In genomic region chr11:5057064-5057463, GRCm38 (mm10) we compare ENCODE assay signal across 19 mouse cellular contexts. TPM values are rescaled to one million over a fixed set of nuclear protein-coding genes. Genes with fewer than 3 reads are reported as not detected.
DNase-seq lines count a peak whose midpoint lies in the region; ATAC-seq and TF ChIP-seq lines count a peak whose summit lies in the region.
"Had no signal": no experiment of that assay in that cellular context is flagged by ENCODE, and none has a peak within 500 bp of the region (broad histone marks: within the 10 kb centered on the region; RNA-seq: fewer than 3 reads in every experiment).

No protein-coding gene starts in this region.

- peak overlapping the region; percentile 88; the same call in 1 of the 2 replicates for H3K4me2 ChIP-seq in hindbrain, postnatal 0 days (ENCODE audit: low read depth, low read length)
- no peak overlapping the region for H3K4me2 ChIP-seq in hindbrain, embryonic 12.5 days (replicated peaks)
- peak overlapping the region; percentile 92 for H3K4me2 ChIP-seq in CH12.LX (ENCODE audit: insufficient read depth, low read depth, poor library complexity, severe bottlenecking)

- peaks cover 18% of the 10 kb centered on the region for H3K27me3 ChIP-seq in hindbrain, postnatal 0 days (ENCODE audit: insufficient read depth, low read length)
- H3K27me3 ChIP-seq in hindbrain, embryonic 12.5 days = peaks cover 74% of the 10 kb centered on the region
- peaks cover 9% of the 10 kb centered on the region for H3K27me3 ChIP-seq in CH12.LX (replicated peaks)
- H3K27me3 ChIP-seq: Patski had no signal

- intact Hi-C loops in left cerebral cortex, adult 2 months (cut with DNase I) = no loop called here
- intact Hi-C loops in left cerebral cortex, postnatal 4 days (cut with DNase I) = no loop called here

- ATAC-seq in hindbrain, postnatal 0 days = no peak
- ATAC-seq in hindbrain, embryonic 12.5 days (ENCODE audit: low FRiP score) = no peak
- ATAC-seq: intestine, embryonic 15.5 days had no signal

- no peaks in the 10 kb centered on the region for H3K79me2 ChIP-seq in CH12.LX (replicated peaks; ENCODE audit: control insufficient read depth, extremely low read depth, insufficient read depth, poor library complexity, severe bottlenecking)

- no peaks in the 10 kb centered on the region for H3K9me3 ChIP-seq in hindbrain, postnatal 0 days (ENCODE audit: low read length)
- H3K9me3 ChIP-seq in hindbrain, embryonic 12.5 days (replicated peaks) = no peaks in the 10 kb centered on the region
- H3K9me3 ChIP-seq in CH12.LX (replicated peaks; ENCODE audit: low read length) = no peaks in the 10 kb centered on the region
- H3K9me3 ChIP-seq: hindbrain, embryonic 15.5 days; intestine, embryonic 15.5 days; liver, embryonic 15.5 days had no signal

- TF ChIP-seq RAD21 in CH12.LX (IDR thresholded peaks at IDR 0.05; ENCODE audit: low read depth, low read length) = no peak

- WGBS in hindbrain, postnatal 0 days = 46% methylated on average over 8 of the region's 8 CpGs
- 50% methylated on average over 8 of the region's 8 CpGs for WGBS in hindbrain, embryonic 12.5 days

- 0 out of 2 replicates have a peak, but pooled peaks cover 4% of the 10 kb centered on the region for H3K36me3 ChIP-seq in hindbrain, postnatal 0 days (ENCODE audit: insufficient read depth, low read length)
- H3K36me3 ChIP-seq in hindbrain, embryonic 12.5 days = no peaks in the 10 kb centered on the region
- H3K36me3 ChIP-seq in CH12.LX (replicated peaks in 1 of 2; ENCODE audit: control insufficient read depth in 1 of 2, insufficient read depth in 1 of 2, low read length in 1 of 2) = peaks cover 0 to 13% of the 10 kb centered on the region in 2 experiments
- H3K36me3 ChIP-seq: hindbrain, embryonic 15.5 days; intestine, embryonic 15.5 days; liver, embryonic 15.5 days had no signal

- no peak for DNase-seq in hindbrain, postnatal 0 days (ENCODE audit: low spot score)
- DNase-seq in left cerebral cortex, adult 2 months (ENCODE audit: extremely low spot score in 1 of 2, low spot score in 2 of 2) = no peak
- DNase-seq in left cerebral cortex, postnatal 4 days = no peak
- peak; percentile 16 to 24 for DNase-seq in B cell, adult 2 months
- no peak for DNase-seq in CH12.LX (ENCODE audit: extremely low read depth)
- no peak for DNase-seq in embryo, embryonic 10.5 days (ENCODE audit: low spot score)
- DNase-seq in gastrocnemius, adult 8-10 months (ENCODE audit: low spot score in 2 of 2) = no peak
- DNase-seq: cerebellum, adult 8-10 months; cerebellum, postnatal 36 days; lung, embryonic 14.5 days had no signal

- H3K27ac ChIP-seq in hindbrain, postnatal 0 days = no peak overlapping the region
- no peak overlapping the region for H3K27ac ChIP-seq in hindbrain, embryonic 12.5 days
- peak overlapping the region; percentile 95 for H3K27ac ChIP-seq in left cerebral cortex, adult 2 months
- peak overlapping the region; percentile 71 for H3K27ac ChIP-seq in CH12.LX (ENCODE audit: insufficient read depth, low read depth)
- H3K27ac ChIP-seq: hindbrain, embryonic 15.5 days; intestine, embryonic 15.5 days; liver, embryonic 15.5 days had no signal

- dilution Hi-C loops in CH12.LX (cut with MboI; ENCODE audit: extremely low pct_ligation_motif_present, extremely low pct_unique_long_range_greater_than_20kb, low sequenced_read_pairs) = no loop called here

- peaks cover 11% of the 10 kb centered on the region for H3K4me1 ChIP-seq in hindbrain, postnatal 0 days (ENCODE audit: insufficient read depth, low read length)
- peaks cover 49% of the 10 kb centered on the region for H3K4me1 ChIP-seq in hindbrain, embryonic 12.5 days
- peaks cover 33 to 74% of the 10 kb centered on the region in 2 experiments for H3K4me1 ChIP-seq in CH12.LX (ENCODE audit: control insufficient read depth in 1 of 2, insufficient read depth in 2 of 2)

- H3K9ac ChIP-seq in hindbrain, postnatal 0 days (replicated peaks; ENCODE audit: low read length) = no peak overlapping the region
- no peak overlapping the region for H3K9ac ChIP-seq in hindbrain, embryonic 12.5 days
- H3K9ac ChIP-seq in CH12.LX (ENCODE audit: insufficient read depth, low read depth) = peak overlapping the region; percentile 42; the same call in 1 of the 2 replicates
- H3K9ac ChIP-seq: liver, embryonic 15.5 days had no signal

- no peak for TF ChIP-seq CTCF in hindbrain, postnatal 0 days (IDR thresholded peaks at IDR 0.05; ENCODE audit: low read depth)
- TF ChIP-seq CTCF in left cerebral cortex, adult 2 months (IDR thresholded peaks at IDR 0.05) = no peak
- TF ChIP-seq CTCF in CH12.LX (conservative IDR thresholded peaks at IDR 0.05 in 1 of 2, IDR thresholded peaks at IDR 0.05 in 1 of 2; ENCODE audit: low read depth in 2 of 2, low read length in 2 of 2) = no peak

- in situ Hi-C loops in CH12.LX (cut with MboI; ENCODE audit: low pct_ligation_motif_present, low pct_unique_long_range_greater_than_20kb, low sequenced_read_pairs) = no loop called here

- TF ChIP-seq EP300 in CH12.LX (IDR thresholded peaks at IDR 0.05; ENCODE audit: low read length) = no peak

- no peak for TF ChIP-seq POLR2A in CH12.LX (IDR thresholded peaks at IDR 0.05; ENCODE audit: low read depth, low read length)

- H3K4me3 ChIP-seq in hindbrain, postnatal 0 days (ENCODE audit: low read length) = no peak overlapping the region
- no peak overlapping the region for H3K4me3 ChIP-seq in hindbrain, embryonic 12.5 days
- H3K4me3 ChIP-seq in left cerebral cortex, adult 2 months = peak overlapping the region; percentile 72
- H3K4me3 ChIP-seq in CH12.LX (replicated peaks in 1 of 3; ENCODE audit: low read depth in 2 of 3, low read length in 2 of 3, poor library complexity in 1 of 3) = peak overlapping the region in 2 of 3 experiments; percentile 57 to 71
- H3K4me3 ChIP-seq: erythroblast, embryonic 14.5 days had no signal

TF ChIP-seq in CH12.LX, 34 proteins besides CTCF, POLR2A, EP300 and RAD21:
- no peak for TF ChIP-seq TCF12 (IDR thresholded peaks at IDR 0.05; ENCODE audit: low read depth, low read length)
- no peak for TF ChIP-seq ELF1 (IDR thresholded peaks at IDR 0.05; ENCODE audit: low read depth, low read length)
- no peak for TF ChIP-seq MAZ (IDR thresholded peaks at IDR 0.05; ENCODE audit: low read depth, low read length)
- TF ChIP-seq RCOR1 (conservative IDR thresholded peaks at IDR 0.05; ENCODE audit: low read depth, low read length) = no peak
- no peak for TF ChIP-seq USF2 (conservative IDR thresholded peaks at IDR 0.05; ENCODE audit: low read depth, low read length)
- TF ChIP-seq KAT2A (IDR thresholded peaks at IDR 0.05; ENCODE audit: insufficient replicate concordance, low read length) = no peak
- no peak for TF ChIP-seq MAFK (IDR thresholded peaks at IDR 0.05; ENCODE audit: insufficient replicate concordance, low read length)
- no peak for TF ChIP-seq HCFC1 (IDR thresholded peaks at IDR 0.05; ENCODE audit: low read depth, low read length)
- TF ChIP-seq ETS1 (conservative IDR thresholded peaks at IDR 0.05; ENCODE audit: low read depth, low read length) = no peak
- no peak for TF ChIP-seq MXI1 (IDR thresholded peaks at IDR 0.05; ENCODE audit: low read depth, low read length)
- no peak for TF ChIP-seq ZKSCAN1 (IDR thresholded peaks at IDR 0.05; ENCODE audit: borderline replicate concordance, low read depth, low read length)

RNA-seq across cellular contexts. Expression of gene Rasl10a, which starts 0.9 kb away (rescaled TPM):
- total RNA-seq in hindbrain, postnatal 0 days (2014; rRNA removed) = 4.7 and 4.8 TPM in 2 replicates
- polyA plus RNA-seq in hindbrain, postnatal 0 days (2015; fragmentation: Nextera tagmentation; extraction: Ambion mirVana) = 4.5 and 4.7 TPM in 2 replicates
- 0.96 and 1.6 TPM in 2 replicates for polyA plus RNA-seq in hindbrain, embryonic 12.5 days (2016; fragmentation: Nextera tagmentation; extraction: Ambion mirVana)
- total RNA-seq in left cerebral cortex, adult 2 months (2021) = 10 to 100 TPM; 71.6 to 84.3 TPM
- total RNA-seq in left cerebral cortex, postnatal 4 days (2021) = 10 to 100 TPM; 20.0 to 20.1 TPM
- total RNA-seq in CH12.LX (2012; rRNA removed) = 6.5 and 9.1 TPM in 2 replicates
- 2.1 and 3.0 TPM in 2 replicates for total RNA-seq in CH12.LX (2014; rRNA removed)
- polyA plus RNA-seq in CH12.LX (2012; ENCODE audit: insufficient read length, low read depth) = 6.3 and 7.5 TPM in 2 replicates
- total RNA-seq in gastrocnemius, adult 8-10 months (2022) = not detected
- total RNA-seq: granulocyte monocyte progenitor cell, adult 5-6 weeks; hematopoietic stem cell, adult 5-6 weeks; liver, adult 2 months had no signal
- polyA plus RNA-seq: erythroblast, embryonic 14.5 days had no signal

RNA-seq across cellular contexts. Expression of gene Gas2l1, which starts 8.1 kb away (rescaled TPM):
- 38.1 and 40.2 TPM in 2 replicates for total RNA-seq in hindbrain, postnatal 0 days (2014; rRNA removed)
- polyA plus RNA-seq in hindbrain, postnatal 0 days (2015; fragmentation: Nextera tagmentation; extraction: Ambion mirVana) = 16.3 and 17.3 TPM in 2 replicates
- polyA plus RNA-seq in hindbrain, embryonic 12.5 days (2016; fragmentation: Nextera tagmentation; extraction: Ambion mirVana) = 39.4 and 41.0 TPM in 2 replicates
- total RNA-seq in left cerebral cortex, adult 2 months (2021) = 10 to 100 TPM; 92.1 to 95.3 TPM
- total RNA-seq in left cerebral cortex, postnatal 4 days (2021) = 10 to 100 TPM; 37.8 to 42.0 TPM
- total RNA-seq in CH12.LX (2012; rRNA removed) = 8.8 and 10.0 TPM in 2 replicates
- 2.6 and 3.3 TPM in 2 replicates for total RNA-seq in CH12.LX (2014; rRNA removed)
- 10.2 and 12.5 TPM in 2 replicates for polyA plus RNA-seq in CH12.LX (2012; ENCODE audit: insufficient read length, low read depth)
- 1 to 10 TPM; 2.4 to 3.8 (median 3.1) TPM for total RNA-seq in gastrocnemius, adult 8-10 months (2022)

RNA-seq across cellular contexts. Expression of gene Rhbdd3, which starts 41.7 kb away (rescaled TPM):
- 48.8 and 54.5 TPM in 2 replicates for total RNA-seq in hindbrain, postnatal 0 days (2014; rRNA removed)
- 39.1 and 42.2 TPM in 2 replicates for polyA plus RNA-seq in hindbrain, postnatal 0 days (2015; fragmentation: Nextera tagmentation; extraction: Ambion mirVana)
- polyA plus RNA-seq in hindbrain, embryonic 12.5 days (2016; fragmentation: Nextera tagmentation; extraction: Ambion mirVana) = 27.0 and 28.9 TPM in 2 replicates
- total RNA-seq in left cerebral cortex, adult 2 months (2021) = 10 to 100 TPM; 23.7 to 28.0 TPM
- 10 to 100 TPM; 26.1 to 28.1 TPM for total RNA-seq in left cerebral cortex, postnatal 4 days (2021)
- total RNA-seq in CH12.LX (2012; rRNA removed) = 16.8 and 17.0 TPM in 2 replicates
- 11.6 and 15.0 TPM in 2 replicates for total RNA-seq in CH12.LX (2014; rRNA removed)
- 16.0 and 20.6 TPM in 2 replicates for polyA plus RNA-seq in CH12.LX (2012; ENCODE audit: insufficient read length, low read depth)
- 10 to 100 TPM; 33.1 to 43.7 (median 34.2) TPM for total RNA-seq in gastrocnemius, adult 8-10 months (2022)

RNA-seq across cellular contexts. Expression of gene Ewsr1, which starts 42.0 kb away (rescaled TPM):
- total RNA-seq in hindbrain, postnatal 0 days (2014; rRNA removed) = 337 and 384 TPM in 2 replicates
- polyA plus RNA-seq in hindbrain, postnatal 0 days (2015; fragmentation: Nextera tagmentation; extraction: Ambion mirVana) = 371 and 412 TPM in 2 replicates
- polyA plus RNA-seq in hindbrain, embryonic 12.5 days (2016; fragmentation: Nextera tagmentation; extraction: Ambion mirVana) = 823 and 828 TPM in 2 replicates
- total RNA-seq in left cerebral cortex, adult 2 months (2021) = 100 to 1,000 TPM; 309 to 316 TPM
- 100 to 1,000 TPM; 380 to 389 TPM for total RNA-seq in left cerebral cortex, postnatal 4 days (2021)
- total RNA-seq in CH12.LX (2012; rRNA removed) (399 and 425 TPM in 2 replicates), CH12.LX (2014; rRNA removed) (418 and 428 TPM in 2 replicates)
- 1,159 and 1,267 TPM in 2 replicates for polyA plus RNA-seq in CH12.LX (2012; ENCODE audit: insufficient read length, low read depth)
- 10 to 100 TPM; 55.1 to 68.1 (median 64.3) TPM for total RNA-seq in gastrocnemius, adult 8-10 months (2022)

Comparison
In these comparisons a context has a peak if more than half of its experiments do, and no peak if none do; other contexts are left out.
1. DNase-seq: peak in B cell, adult 2 months (2 of 2); none in hindbrain, postnatal 0 days (single experiment), left cerebral cortex, adult 2 months (0 of 2), left cerebral cortex, postnatal 4 days (single experiment), CH12.LX (single experiment), embryo, embryonic 10.5 days (single experiment) and gastrocnemius, adult 8-10 months (0 of 2).
2. H3K27ac ChIP-seq: peak in left cerebral cortex, adult 2 months (single experiment) and CH12.LX (single experiment); none in hindbrain, postnatal 0 days (single experiment) and hindbrain, embryonic 12.5 days (single experiment).
3. H3K4me3 ChIP-seq: peak in left cerebral cortex, adult 2 months (single experiment) and CH12.LX (2 of 3); none in hindbrain, postnatal 0 days (single experiment) and hindbrain, embryonic 12.5 days (single experiment).